Mouse (Mus musculus) neural tube, embryonic 13.5 days (tissue): ENCODE data around the gene Omp. TPM values are rescaled to one million over a fixed set of nuclear protein-coding genes. Genes with fewer than 3 reads are reported as not detected.

Experiments
- ATAC-seq: fragments of 200-750 bp; cut with Nextera tagmentation; 2 replicates; pipeline ENCODE4 v1.8.0; 2017; ENCODE audit warnings: low read depth, mild to moderate bottlenecking, moderate TSS enrichment, moderate library complexity
- H3K27ac ChIP-seq: fragments of 300-500 bp; sonication (generic); replicated peaks from 2 replicates; pipeline ENCODE4 v1.5.1; 2015; ENCODE audit warnings: moderate library complexity, mild to moderate bottlenecking, inconsistent platforms
- H3K27me3 ChIP-seq: fragments of 300-500 bp; sonication (generic); 2 replicates; pipeline ENCODE4 v1.6.1; 2015; ENCODE audit warnings: mild to moderate bottlenecking, inconsistent platforms
- H3K36me3 ChIP-seq: fragments of 300-500 bp; sonication (generic); 2 replicates; pipeline ENCODE4 v1.6.1; 2015; ENCODE audit warnings: mild to moderate bottlenecking, inconsistent platforms
- H3K4me1 ChIP-seq: fragments of 300-500 bp; sonication (generic); replicated peaks from 2 replicates; pipeline ENCODE4 v1.6.1; 2015; ENCODE audit warnings: inconsistent platforms
- H3K4me2 ChIP-seq: fragments of 300-500 bp; sonication (generic); 2 replicates; pipeline ENCODE4 v1.6.1; 2015; ENCODE audit warnings: inconsistent platforms, mild to moderate bottlenecking, moderate library complexity
- H3K4me3 ChIP-seq: fragments of 300-500 bp; sonication (generic); 2 replicates; pipeline ENCODE4 v1.5.1; 2015; ENCODE audit warnings: mild to moderate bottlenecking, inconsistent platforms
- H3K9ac ChIP-seq: fragments of 300-500 bp; sonication (generic); 2 replicates; pipeline ENCODE4 v1.6.1; 2015; ENCODE audit warnings: moderate library complexity, mild to moderate bottlenecking, inconsistent platforms
- H3K9me3 ChIP-seq: fragments of 300-500 bp; sonication (generic); 2 replicates; pipeline ENCODE4 v1.6.1; 2016; ENCODE audit warnings: inconsistent platforms
- WGBS: fragments of 180-500 bp; shearing (Covaris S2); methylation state at CpG from one replicate; pipeline ENCODE4 v1.1.7; 2015; 5-methylcytosine and 5-hydroxymethylcytosine counted together
- polyA plus RNA-seq: library from polyadenylated mRNA; unstranded; fragments of >200 nt; fragmentation: Nextera tagmentation; extraction: Ambion mirVana; gene quantifications from 2 replicates; pipeline ENCODE4 v1.2.1, GENCODE M21; 2015

Gene Omp
- polyA plus RNA-seq, 1 experiment from 2014 or later: 0.60 TPM

- H3K4me1 ChIP-seq: peaks cover 34% of the 10 kb centered on the region
- ATAC-seq: no peak
- H3K27ac ChIP-seq: no peak overlapping the region
- H3K9me3 ChIP-seq: no peaks in the 10 kb centered on the region
- H3K27me3 ChIP-seq: no peaks in the 10 kb centered on the region
- peaks cover 11% of the 10 kb centered on the region for H3K36me3 ChIP-seq
- H3K4me2 ChIP-seq: no peak overlapping the region
- no peak overlapping the region for H3K9ac ChIP-seq
- WGBS: 47% methylated on average over 3 of the region's 3 CpGs
- no peak overlapping the region for H3K4me3 ChIP-seq
Measured at GRCm38 (mm10) chr7:98137583-98137982, 7.7 kb downstream of the Omp start.

- no peaks in the 10 kb centered on the region for H3K9me3 ChIP-seq
- H3K36me3 ChIP-seq: peaks cover 40% of the 10 kb centered on the region
- WGBS: 94% methylated on average over 8 of the region's 8 CpGs
Measured at GRCm38 (mm10) chr7:98131751-98132150, 13.6 kb downstream of the Omp start.

GRCm38 (mm10) chr7:98125473-98125872 is 19.8 kb downstream of the Omp start:
- 36% methylated on average over 5 of the region's 5 CpGs for WGBS
- no peak for ATAC-seq
- no peak overlapping the region for H3K27ac ChIP-seq
- H3K36me3 ChIP-seq: peaks cover 53% of the 10 kb centered on the region
- no peak overlapping the region for H3K9ac ChIP-seq
- H3K4me2 ChIP-seq: no peak overlapping the region
- peaks cover 2% of the 10 kb centered on the region; the same call in 1 of the 2 replicates for H3K4me1 ChIP-seq
- no peaks in the 10 kb centered on the region for H3K9me3 ChIP-seq
- H3K27me3 ChIP-seq: no peaks in the 10 kb centered on the region
- no peak overlapping the region for H3K4me3 ChIP-seq

More at GRCm38 (mm10) chr7:98131751-98132150, 13.6 kb downstream of the Omp start:
- Histone ChIP-seq H3K4me3 (no peak overlapping the region), H3K27ac (no peak overlapping the region), H3K27me3 (no peaks in the 10 kb centered on the region), H3K9ac (no peak overlapping the region), H3K4me1 (no peaks in the 10 kb centered on the region), H3K4me2 (no peak overlapping the region)
- no peak; the same call in 1 of the 2 replicates for ATAC-seq

DNA sequence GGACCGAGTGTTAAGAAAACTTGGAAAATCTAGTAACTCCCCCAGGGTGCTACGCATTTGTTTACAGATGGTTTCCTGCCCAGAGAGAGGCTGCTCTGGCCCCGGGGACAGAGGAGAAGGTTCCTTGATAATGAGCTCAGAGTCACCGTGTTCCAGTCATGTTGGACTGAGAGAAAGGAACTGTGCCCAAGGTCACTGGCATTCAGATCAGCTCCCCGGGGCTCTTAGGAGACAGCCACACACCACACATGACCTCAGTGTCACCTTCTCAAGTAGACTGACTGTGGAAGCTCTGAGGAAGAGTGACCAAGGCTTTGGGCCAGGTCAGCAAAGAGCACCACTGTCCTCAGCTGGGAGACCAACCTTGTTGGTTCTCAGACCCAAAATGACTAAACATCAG is 20.6 kb downstream of the Omp start:
- Histone ChIP-seq H3K4me1 (peaks cover 5% of the 10 kb centered on the region; the same call in 1 of the 2 replicates), H3K27ac (no peak overlapping the region), H3K36me3 (peaks cover 51% of the 10 kb centered on the region), H3K9me3 (no peaks in the 10 kb centered on the region), H3K4me2 (no peak overlapping the region), H3K4me3 (no peak overlapping the region), H3K9ac (no peak overlapping the region), H3K27me3 (no peaks in the 10 kb centered on the region)
- ATAC-seq: no peak
- 61% methylated on average over 5 of the region's 5 CpGs for WGBS

GRCm38 (mm10) chr7:98121673-98122072 is 23.6 kb downstream of the Omp start:
- ATAC-seq: no peak
- Histone ChIP-seq H3K4me3 (no peak overlapping the region), H3K27ac (no peak overlapping the region), H3K4me1 (peaks cover 14% of the 10 kb centered on the region; the same call in 1 of the 2 replicates), H3K4me2 (no peak overlapping the region), H3K27me3 (no peaks in the 10 kb centered on the region), H3K36me3 (peaks cover 25% of the 10 kb centered on the region), H3K9me3 (no peaks in the 10 kb centered on the region), H3K9ac (no peak overlapping the region)
- WGBS: 83% methylated on average over 8 of the region's 8 CpGs

GRCm38 (mm10) chr7:98121241-98121640 is 24.1 kb downstream of the Omp start:
- Histone ChIP-seq H3K36me3 (peaks cover 24% of the 10 kb centered on the region), H3K27me3 (no peaks in the 10 kb centered on the region), H3K9ac (no peak overlapping the region), H3K9me3 (no peaks in the 10 kb centered on the region), H3K4me1 (peaks cover 14% of the 10 kb centered on the region; the same call in 1 of the 2 replicates), H3K4me2 (no peak overlapping the region), H3K27ac (no peak overlapping the region), H3K4me3 (no peak overlapping the region)
- 81% methylated on average over 3 of the region's 3 CpGs for WGBS
- ATAC-seq: no peak

DNA sequence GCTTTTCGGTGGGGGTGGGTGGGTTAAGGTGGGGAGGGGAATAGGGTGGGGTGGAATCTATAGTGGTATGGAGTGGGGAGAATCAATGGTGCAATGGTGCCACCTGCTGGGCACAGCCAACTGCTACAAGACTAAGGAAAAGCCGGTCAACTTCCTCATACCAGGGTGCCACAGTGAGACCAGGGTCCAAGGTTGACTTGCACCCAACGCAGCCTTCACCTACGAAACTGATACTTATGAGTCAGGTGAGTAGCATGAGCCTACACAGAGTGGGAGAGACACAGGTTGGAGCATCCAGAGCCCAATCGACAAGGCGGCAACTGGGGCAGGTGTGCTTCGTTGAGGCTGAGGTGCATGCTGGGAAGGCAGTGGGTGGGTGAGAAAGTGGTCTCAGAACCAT is 25.0 kb downstream of the Omp start:
- H3K4me3 ChIP-seq: peak overlapping the region; percentile 24
- no peak overlapping the region for H3K27ac ChIP-seq
- ATAC-seq: peak; percentile 80
- no peaks in the 10 kb centered on the region for H3K9me3 ChIP-seq
- peak overlapping the region; percentile 57 for H3K4me2 ChIP-seq
- peak overlapping the region; percentile 61 for H3K9ac ChIP-seq
- no peaks in the 10 kb centered on the region for H3K27me3 ChIP-seq
- H3K4me1 ChIP-seq: peaks cover 14% of the 10 kb centered on the region; the same call in 1 of the 2 replicates
- H3K36me3 ChIP-seq: peaks cover 17% of the 10 kb centered on the region
- 10% methylated on average over 7 of the region's 7 CpGs for WGBS

DNA sequence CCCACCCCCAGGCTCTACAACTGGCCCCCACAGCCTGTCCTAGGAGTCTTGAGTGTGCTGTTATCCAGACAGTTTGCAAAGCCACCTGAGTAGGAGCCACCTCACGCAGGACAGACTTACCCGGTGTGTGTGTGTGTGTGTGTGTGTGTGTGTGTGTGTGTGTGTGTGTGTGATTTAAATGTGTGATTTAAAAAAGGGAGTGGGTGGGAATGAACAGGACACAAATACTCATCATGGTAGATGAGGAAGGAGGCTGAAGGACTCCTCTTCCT is 25.4 kb downstream of the Omp start:
- WGBS: 80% methylated on average over 2 of the region's 2 CpGs
- no peaks in the 10 kb centered on the region for H3K27me3 ChIP-seq
- no peak overlapping the region for H3K4me3 ChIP-seq
- H3K9ac ChIP-seq: no peak overlapping the region
- H3K9me3 ChIP-seq: no peaks in the 10 kb centered on the region
- ATAC-seq: peak; percentile 40; the same call in 1 of the 2 replicates
- peaks cover 14% of the 10 kb centered on the region; the same call in 1 of the 2 replicates for H3K4me1 ChIP-seq
- H3K27ac ChIP-seq: no peak overlapping the region
- peaks cover 12% of the 10 kb centered on the region; the same call in 1 of the 2 replicates for H3K36me3 ChIP-seq
- H3K4me2 ChIP-seq: 0 out of 2 replicates have a peak overlapping the region, but pooled peaks have one; percentile 57

DNA sequence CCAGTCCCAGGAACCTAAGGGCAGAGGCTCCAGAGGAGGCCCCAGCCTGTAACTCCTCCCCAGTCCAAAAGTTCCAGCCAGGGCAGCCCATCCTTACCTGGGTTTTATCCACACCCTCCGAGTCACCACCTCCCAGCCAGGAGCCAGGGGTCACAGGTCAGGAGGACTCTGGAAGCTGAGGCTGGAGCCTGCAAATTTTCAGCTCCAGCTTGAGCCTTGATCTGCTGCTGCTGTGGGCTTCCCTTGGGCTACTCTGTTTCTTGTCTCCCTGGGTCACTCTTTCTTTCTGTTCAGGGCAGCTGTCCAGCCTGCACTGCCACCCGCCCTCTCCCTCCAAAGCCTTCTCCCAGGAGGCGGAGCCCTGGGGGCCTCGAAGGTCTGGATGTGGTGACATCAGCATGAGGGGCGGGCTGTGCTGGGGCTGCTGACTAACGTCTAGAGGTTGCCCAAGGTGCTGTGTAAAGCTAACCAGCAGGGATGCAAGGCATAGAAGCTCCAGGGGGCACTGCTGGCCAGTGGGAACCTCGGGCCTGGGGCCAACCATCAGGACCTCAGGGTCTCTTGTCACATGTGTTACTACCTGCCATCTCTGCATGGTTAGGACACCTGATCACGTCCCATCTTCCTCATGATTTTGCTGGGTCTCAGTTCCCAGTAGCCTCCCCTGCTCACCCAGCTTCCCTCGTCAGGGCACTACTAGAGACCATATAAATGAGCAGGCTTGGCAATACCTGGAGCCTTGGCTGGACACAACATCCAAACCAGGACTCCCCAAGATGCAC is 25.9 kb downstream of the Omp start, which contains the start of gene Myo7a:
Gene Myo7a, minus strand, starts transcription at position 346 of the 782 bp plus-strand sequence.
- no peak within 1 kb of the TSS for H3K27ac ChIP-seq
- no peaks in the 10 kb centered on the region for H3K9me3 ChIP-seq
- peak within 1 kb of the TSS; percentile 61 for H3K9ac ChIP-seq
- H3K4me3 ChIP-seq: peak within 1 kb of the TSS; percentile 24
- H3K27me3 ChIP-seq: no peaks in the 10 kb centered on the region
- H3K4me1 ChIP-seq: peaks cover 14% of the 10 kb centered on the region; the same call in 1 of the 2 replicates
- WGBS: 40% methylated on average over 9 of the region's 9 CpGs
- peak within 1 kb of the TSS; percentile 57 for H3K4me2 ChIP-seq
- peak; percentile 24; the same call in 1 of the 2 replicates for ATAC-seq
- peaks cover 9% of the 10 kb centered on the region; the same call in 1 of the 2 replicates for H3K36me3 ChIP-seq

DNA sequence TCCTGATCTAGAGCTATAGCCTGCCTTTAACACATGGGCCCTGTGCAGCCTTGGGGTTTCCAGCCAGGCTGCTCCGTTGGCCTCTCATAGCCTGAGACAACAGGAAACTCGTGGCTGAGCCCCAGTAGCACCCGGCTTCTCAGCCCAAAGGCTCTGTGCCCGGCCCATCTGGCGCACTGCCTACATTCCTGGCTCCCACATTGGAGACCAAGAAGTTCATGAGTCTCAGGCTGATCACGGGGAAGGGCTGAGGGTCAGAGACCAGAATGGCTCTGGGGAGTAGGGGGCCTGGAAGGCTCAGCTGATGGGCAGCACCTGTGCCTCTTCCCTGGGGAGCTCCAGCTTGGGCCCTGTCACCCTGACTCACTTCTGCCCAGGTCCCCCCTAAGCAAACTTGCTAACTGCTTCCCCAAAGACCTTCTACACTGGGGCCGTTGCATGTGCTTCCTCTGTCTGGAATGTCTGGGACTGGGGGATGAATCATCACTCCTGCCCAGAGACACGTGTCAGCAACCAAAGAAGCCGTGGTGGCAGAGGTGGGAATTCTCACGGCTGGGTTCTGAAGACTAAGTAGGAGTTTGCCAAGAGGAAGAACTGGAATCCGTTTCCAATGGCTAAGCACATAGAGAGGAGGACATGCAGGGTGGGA is 28.2 kb downstream of the Omp start:
- H3K27me3 ChIP-seq: peaks cover 5% of the 10 kb centered on the region; the same call in 1 of the 2 replicates
- H3K4me3 ChIP-seq: no peak overlapping the region
- 70% methylated on average over 11 of the region's 11 CpGs for WGBS
- no peaks in the 10 kb centered on the region for H3K9me3 ChIP-seq
- no peaks in the 10 kb centered on the region for H3K36me3 ChIP-seq
- H3K27ac ChIP-seq: no peak overlapping the region
- no peak overlapping the region for H3K4me2 ChIP-seq
- H3K4me1 ChIP-seq: peaks cover 14% of the 10 kb centered on the region; the same call in 1 of the 2 replicates
- no peak for ATAC-seq
- H3K9ac ChIP-seq: 0 out of 2 replicates have a peak overlapping the region, but pooled peaks have one; percentile 5

GRCm38 (mm10) chr7:98114656-98115055 is 30.6 kb downstream of the Omp start:
- no peaks in the 10 kb centered on the region for H3K9me3 ChIP-seq
- H3K27me3 ChIP-seq: peaks cover 23% of the 10 kb centered on the region
- peaks cover 16% of the 10 kb centered on the region for H3K4me1 ChIP-seq
- 69% methylated on average over 6 of the region's 6 CpGs for WGBS
- H3K4me2 ChIP-seq: no peak overlapping the region
- H3K36me3 ChIP-seq: no peaks in the 10 kb centered on the region
- H3K27ac ChIP-seq: no peak overlapping the region
- no peak overlapping the region for H3K4me3 ChIP-seq
- no peak overlapping the region for H3K9ac ChIP-seq
- no peak for ATAC-seq

GRCm38 (mm10) chr7:98111233-98111632 is 34.1 kb downstream of the Omp start:
- Histone ChIP-seq H3K27ac (no peak overlapping the region), H3K4me2 (peak overlapping the region; percentile 48), H3K9ac (0 out of 2 replicates have a peak overlapping the region, but pooled peaks have one; percentile 44), H3K4me1 (peaks cover 7% of the 10 kb centered on the region), H3K9me3 (no peaks in the 10 kb centered on the region), H3K4me3 (no peak overlapping the region; the same call in 1 of the 2 replicates), H3K27me3 (peaks cover 23% of the 10 kb centered on the region), H3K36me3 (no peaks in the 10 kb centered on the region)
- 9% methylated on average over 24 of the region's 25 CpGs for WGBS
- ATAC-seq: 0 out of 2 replicates have a peak, but pooled peaks have one; percentile 25
